Mouse (Mus musculus): ENCODE measurements around the gene Six3. TPM values are rescaled to one million over a fixed set of nuclear protein-coding genes. Genes with fewer than 3 reads are reported as not detected.

Six3 gene
- polyA plus RNA-seq, 1 experiment from 2014 or later: not detected

Other genes starting within 250 kb of the Six3 start
- 0.18 and 0.26 TPM in 2 replicates for gene Six2, start 74.7 kb downstream of the Six3 start, polyA plus RNA-seq (2016; fragmentation: Nextera tagmentation; extraction: Ambion mirVana)